Mouse (Mus musculus) testis, adult 2 months (tissue): ENCODE measurements at regions not wholly inside any gene's neighbourhood (a gene's known extent, or its start where the extent isn't known, plus 50 kb on each side); places are given as distances from the start of the nearest gene placed in this dataset.

Source experiments
- CTCF ChIP-seq: fragments of 200-500 bp; IDR thresholded peaks from 2 replicates; pipeline ENCODE4 v1.5.1; 2012; ENCODE audit warnings: low read depth, mild to moderate bottlenecking, inconsistent platforms, low read length, moderate library complexity; ENCODE audit not compliant: control insufficient read depth, insufficient read depth, insufficient replicate concordance
- POLR2A ChIP-seq: fragments of 200-500 bp; IDR thresholded peaks from 2 replicates; pipeline ENCODE4 v1.6.1; 2012; ENCODE audit warnings: low read depth, mild to moderate bottlenecking, inconsistent platforms, low read length, moderate library complexity; ENCODE audit not compliant: control insufficient read depth

GRCm38 (mm10) chr13:72992589-72993409 lies 267.5 kb upstream of the Irx4 start:
- no peak for TF ChIP-seq CTCF
- no peak for TF ChIP-seq POLR2A
